Mouse (Mus musculus): ENCODE measurements at regions not wholly inside any gene's neighbourhood (a gene's known extent, or its start where the extent isn't known, plus 50 kb on each side); places are given as distances from the start of the nearest gene placed in this dataset.

DNA sequence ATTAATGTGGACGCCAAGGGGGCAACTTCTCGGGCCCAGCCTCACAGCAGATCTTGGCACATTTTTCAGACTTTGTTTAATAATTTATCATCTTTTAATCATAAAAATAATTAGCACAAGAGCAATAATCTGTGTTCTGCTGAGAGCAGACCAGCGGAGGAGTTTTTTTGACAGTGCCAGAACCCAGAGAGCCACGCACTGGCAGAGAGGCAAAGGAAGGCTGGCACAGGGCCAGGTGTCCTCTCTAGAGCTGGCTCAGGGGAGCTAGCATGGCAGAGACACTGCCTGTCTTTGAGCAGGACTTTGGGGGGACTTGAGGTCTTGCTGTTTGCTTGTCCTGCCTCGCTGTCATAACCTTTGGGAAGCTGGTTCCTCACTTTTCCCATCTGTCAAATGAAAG lies 100.9 kb downstream of the 3100002H09Rik start:
- no peak for TF ChIP-seq POLR2A (IDR thresholded peaks at IDR 0.05; ENCODE audit: insufficient read depth, low read depth, low read length)
- TF ChIP-seq CTCF (IDR thresholded peaks at IDR 0.05; ENCODE audit: insufficient read depth, low read depth, low read length), result no peak
- Histone ChIP-seq H3K4me1 (ENCODE audit: control insufficient read depth, insufficient read depth, low read length) (peaks cover 7% of the 10 kb centered on the region; the same call in 1 of the 2 replicates), H3K4me3 (ENCODE audit: insufficient read depth, low read depth, low read length) (no peak overlapping the region), H3K27ac (ENCODE audit: insufficient read depth, low read depth, low read length) (no peak overlapping the region)
- 62% methylated on average over 5 of the region's 5 CpGs for WGBS

DNA sequence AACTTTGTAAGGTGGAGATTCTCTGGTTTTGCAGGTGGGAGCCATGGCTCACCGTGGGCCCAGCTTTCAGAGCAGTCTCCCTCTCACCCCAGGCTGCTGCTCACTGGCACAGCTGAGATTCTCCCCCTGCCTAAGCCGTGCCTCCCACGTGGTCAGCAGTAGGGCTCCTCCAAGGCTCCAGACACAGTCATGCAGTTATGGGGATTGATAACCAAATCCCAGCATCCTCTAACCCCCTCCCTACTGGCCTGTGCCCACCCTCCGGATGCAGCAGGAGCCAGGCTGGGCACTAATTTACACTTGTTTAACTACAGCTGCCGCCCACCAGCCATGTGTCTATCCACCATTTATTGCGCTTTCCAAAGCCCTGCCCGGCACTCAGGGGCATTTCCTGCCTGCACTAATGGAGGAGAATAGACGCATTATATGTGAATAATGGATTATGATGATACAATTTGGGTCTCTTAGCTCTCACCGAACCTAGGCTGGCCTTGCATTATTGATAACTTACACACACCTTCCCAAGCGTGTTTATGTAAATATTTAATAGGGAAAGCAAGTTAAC lies 104.4 kb downstream of the 3100002H09Rik start:
- H3K4me3 ChIP-seq (ENCODE audit: insufficient read depth, low read depth, low read length), result no peak overlapping the region
- WGBS, result 34% methylated on average over 10 of the region's 10 CpGs
- H3K27ac ChIP-seq (ENCODE audit: insufficient read depth, low read depth, low read length), result no peak overlapping the region
- peaks cover 7% of the 10 kb centered on the region; the same call in 1 of the 2 replicates for H3K4me1 ChIP-seq (ENCODE audit: control insufficient read depth, insufficient read depth, low read length)
- no peak for TF ChIP-seq CTCF (IDR thresholded peaks at IDR 0.05; ENCODE audit: insufficient read depth, low read depth, low read length)
- TF ChIP-seq POLR2A (IDR thresholded peaks at IDR 0.05; ENCODE audit: insufficient read depth, low read depth, low read length), result no peak

DNA sequence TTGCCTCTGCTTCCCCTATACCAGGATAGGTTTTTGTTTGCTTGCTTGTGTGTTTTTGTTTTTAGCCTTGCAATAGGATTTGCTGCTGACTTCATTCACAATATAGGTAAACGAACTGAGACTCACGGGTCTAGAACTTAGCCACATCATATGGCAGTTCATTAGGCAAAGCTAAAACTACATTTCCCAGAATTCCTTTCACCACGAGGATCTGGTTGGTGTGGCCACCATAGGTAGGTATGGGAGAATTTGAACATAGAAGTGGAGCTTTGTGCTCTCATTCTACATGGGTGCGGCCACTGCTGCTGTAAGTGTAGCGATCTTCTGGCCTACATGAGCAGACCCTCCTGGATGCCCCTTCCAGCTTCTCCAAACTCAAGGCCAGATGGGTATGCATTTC lies 108.8 kb downstream of the 3100002H09Rik start:
- Histone ChIP-seq H3K27ac (ENCODE audit: insufficient read depth, low read depth, low read length) (no peak overlapping the region), H3K4me3 (ENCODE audit: insufficient read depth, low read depth, low read length) (no peak overlapping the region), H3K4me1 (ENCODE audit: control insufficient read depth, insufficient read depth, low read length) (0 out of 2 replicates have a peak, but pooled peaks cover 7% of the 10 kb centered on the region)
- TF ChIP-seq CTCF (IDR thresholded peaks at IDR 0.05; ENCODE audit: insufficient read depth, low read depth, low read length), result no peak
- WGBS, result 89% methylated on average over 5 of the region's 5 CpGs

DNA sequence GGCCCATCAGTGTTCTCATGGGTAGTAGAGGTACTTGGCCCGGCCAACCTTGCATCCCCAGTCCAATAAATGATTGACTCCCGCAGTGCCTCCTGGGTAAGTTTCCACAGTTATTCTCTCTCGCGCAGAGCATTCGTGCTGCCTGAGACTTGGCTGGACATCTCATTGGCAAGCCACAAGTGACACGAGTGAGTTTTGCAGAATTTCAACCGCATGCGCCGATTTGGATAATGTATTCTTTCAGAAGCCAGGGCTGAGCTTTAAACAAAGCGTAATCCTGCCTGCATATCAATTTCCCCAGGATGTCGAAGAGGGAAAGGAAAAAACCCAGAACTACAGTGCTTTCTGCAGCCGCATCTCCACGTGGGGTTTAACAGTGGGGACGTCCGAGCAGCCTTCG lies 112.6 kb downstream of the 3100002H09Rik start:
- no peak overlapping the region for H3K4me3 ChIP-seq (ENCODE audit: insufficient read depth, low read depth, low read length)
- TF ChIP-seq POLR2A (IDR thresholded peaks at IDR 0.05; ENCODE audit: insufficient read depth, low read depth, low read length) (no peak), CTCF (IDR thresholded peaks at IDR 0.05; ENCODE audit: insufficient read depth, low read depth, low read length) (no peak)

DNA sequence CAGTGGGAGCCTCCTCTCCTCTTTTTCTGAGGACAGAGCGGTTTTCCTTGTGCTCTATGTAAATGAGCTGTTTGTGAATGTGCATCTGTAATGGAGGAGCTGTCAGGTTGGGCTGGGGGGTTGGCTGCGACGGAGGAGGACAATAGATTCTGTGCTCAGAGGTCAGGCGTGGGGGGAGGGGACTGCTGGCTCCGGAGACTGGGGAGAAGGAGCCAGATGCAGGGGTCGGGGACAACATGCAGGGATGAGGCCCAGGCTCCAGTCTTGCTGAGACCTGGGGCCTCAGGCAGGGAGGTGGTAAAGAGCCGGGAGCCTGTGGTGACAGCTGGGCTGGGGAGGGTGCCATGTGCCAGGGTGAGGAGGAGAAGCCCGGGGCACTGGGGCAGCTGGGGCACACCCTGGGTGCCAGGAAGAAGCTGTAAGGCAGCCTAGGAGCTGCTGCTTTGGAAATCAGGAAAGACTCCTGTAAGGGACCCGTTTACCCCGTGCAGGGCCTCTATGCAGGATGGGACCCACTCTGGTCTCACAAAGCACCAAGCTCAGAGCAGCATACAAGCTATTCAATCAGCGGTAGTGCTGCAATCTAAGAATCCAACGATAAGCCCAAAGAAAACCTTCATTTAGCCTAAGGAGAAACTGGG lies 124.5 kb downstream of the 3100002H09Rik start:
- no peak overlapping the region for H3K4me3 ChIP-seq (ENCODE audit: insufficient read depth, low read depth, low read length)
- H3K4me1 ChIP-seq (ENCODE audit: control insufficient read depth, insufficient read depth, low read length), result peaks cover 7% of the 10 kb centered on the region
- H3K27ac ChIP-seq (ENCODE audit: insufficient read depth, low read depth, low read length), result no peak overlapping the region
- TF ChIP-seq POLR2A (IDR thresholded peaks at IDR 0.05; ENCODE audit: insufficient read depth, low read depth, low read length) (no peak), CTCF (IDR thresholded peaks at IDR 0.05; ENCODE audit: insufficient read depth, low read depth, low read length) (no peak)
- 40% methylated on average over 12 of the region's 12 CpGs for WGBS

More for the DNA sequence above, 112.6 kb downstream of the 3100002H09Rik start:
- WGBS, result 19% methylated on average over 16 of the region's 16 CpGs
- H3K27ac ChIP-seq (ENCODE audit: insufficient read depth, low read depth, low read length), result no peak overlapping the region
- 0 out of 2 replicates have a peak, but pooled peaks cover 3% of the 10 kb centered on the region for H3K4me1 ChIP-seq (ENCODE audit: control insufficient read depth, insufficient read depth, low read length)

DNA sequence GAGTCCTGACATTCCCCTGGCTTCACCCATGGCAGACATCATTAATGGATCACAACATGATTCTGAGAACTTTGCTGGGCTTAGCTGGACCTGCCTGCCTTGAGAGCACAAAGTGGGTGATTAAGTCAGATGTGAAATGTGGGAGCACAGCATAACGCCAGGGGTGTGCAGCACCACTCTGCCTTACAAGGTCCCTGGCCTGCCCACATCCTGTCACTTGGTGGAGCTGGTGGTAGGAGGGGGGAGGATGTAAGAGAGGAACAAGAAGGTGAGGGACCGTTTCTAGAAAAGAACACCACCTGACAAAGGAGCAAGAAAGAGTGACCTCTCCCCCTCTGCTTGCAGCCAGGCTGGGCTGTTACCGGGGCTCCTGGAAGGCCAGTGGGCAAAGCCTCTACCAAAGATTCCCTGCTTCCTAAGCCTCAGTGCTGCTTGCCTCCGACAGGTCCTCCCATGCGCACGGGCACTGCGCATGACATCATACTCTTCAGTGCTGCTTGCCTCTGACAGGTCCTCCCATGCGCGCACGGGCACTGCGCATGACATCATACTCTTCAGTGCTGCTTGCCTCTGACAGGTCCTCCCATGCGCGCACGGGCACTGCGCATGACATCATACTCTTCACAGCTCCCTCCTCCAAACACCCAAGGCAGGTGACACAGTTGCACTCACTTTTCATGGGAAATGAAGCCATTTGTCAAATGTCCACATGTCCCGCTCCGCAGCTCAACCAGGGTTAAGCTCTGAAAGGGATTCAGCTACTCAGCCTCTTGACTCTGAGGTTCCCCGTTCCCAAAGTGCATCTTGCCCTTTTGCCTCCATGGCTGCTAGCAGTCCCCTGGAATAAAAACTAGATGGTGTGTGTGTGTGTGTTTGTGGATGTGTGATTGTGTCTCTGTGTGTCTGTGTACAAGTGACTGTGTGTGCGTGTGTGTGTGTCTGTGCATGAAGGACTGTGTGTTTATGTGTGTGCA lies 125.7 kb downstream of the 3100002H09Rik start:
- Histone ChIP-seq H3K27ac (ENCODE audit: insufficient read depth, low read depth, low read length) (no peak overlapping the region), H3K4me1 (ENCODE audit: control insufficient read depth, insufficient read depth, low read length) (peaks cover 7% of the 10 kb centered on the region), H3K4me3 (ENCODE audit: insufficient read depth, low read depth, low read length) (no peak overlapping the region)
- WGBS, result 57% methylated on average over 19 of the region's 19 CpGs
- no peak for TF ChIP-seq CTCF (IDR thresholded peaks at IDR 0.05; ENCODE audit: insufficient read depth, low read depth, low read length)

DNA sequence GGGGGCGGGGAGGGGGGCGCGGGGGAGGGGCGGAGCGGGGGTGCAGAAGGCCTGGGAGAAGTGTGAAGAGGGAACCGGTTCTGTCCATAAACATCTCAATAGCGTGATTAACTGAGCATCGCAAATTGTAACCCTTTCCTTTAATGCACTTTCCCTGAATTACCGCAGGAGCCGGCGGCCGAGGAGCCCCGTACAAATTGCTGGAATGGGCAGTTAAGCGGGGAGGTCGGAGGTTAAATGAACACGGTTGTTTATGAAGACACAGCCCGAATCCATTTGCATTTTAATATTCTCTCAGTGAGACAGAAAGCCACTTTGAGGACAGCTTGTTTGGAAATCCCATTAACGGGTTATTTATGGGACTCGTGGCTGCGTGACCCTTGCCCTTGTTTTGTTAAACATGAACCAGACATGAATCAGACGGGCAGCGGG lies 132.7 kb downstream of the 3100002H09Rik start:
- Histone ChIP-seq H3K27ac (ENCODE audit: insufficient read depth, low read depth, low read length) (no peak overlapping the region), H3K4me1 (ENCODE audit: control insufficient read depth, insufficient read depth, low read length) (peaks cover 6% of the 10 kb centered on the region), H3K4me3 (ENCODE audit: insufficient read depth, low read depth, low read length) (no peak overlapping the region)
- 33% methylated on average over 17 of the region's 22 CpGs for WGBS
- TF ChIP-seq POLR2A (IDR thresholded peaks at IDR 0.05; ENCODE audit: insufficient read depth, low read depth, low read length) (no peak), CTCF (IDR thresholded peaks at IDR 0.05; ENCODE audit: insufficient read depth, low read depth, low read length) (no peak)

DNA sequence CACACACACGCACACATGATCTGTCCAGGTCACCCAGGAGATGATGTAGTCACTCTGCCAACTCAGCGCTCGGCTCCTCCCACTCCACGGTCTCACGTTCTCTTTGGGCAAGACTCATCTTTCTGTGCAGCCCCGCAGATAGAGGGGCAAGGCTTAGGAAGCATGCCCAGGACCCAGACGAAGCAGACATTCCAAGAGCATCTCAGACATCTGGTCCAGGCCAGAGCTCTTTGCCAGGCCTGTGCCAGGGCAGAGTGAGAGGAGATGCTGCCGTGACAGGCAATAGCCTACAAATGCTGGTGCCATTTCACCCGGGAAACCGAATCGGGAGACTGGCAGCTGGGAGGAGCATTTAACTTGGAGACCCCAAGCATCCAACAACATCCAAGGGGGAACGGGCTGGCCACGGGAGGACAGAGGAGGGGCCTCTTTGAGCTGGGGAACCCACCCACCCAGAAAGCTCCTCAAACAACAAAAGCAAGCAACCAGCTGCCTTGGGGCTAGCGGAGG lies 133.2 kb downstream of the 3100002H09Rik start:
- H3K27ac ChIP-seq (ENCODE audit: insufficient read depth, low read depth, low read length), result no peak overlapping the region
- H3K4me3 ChIP-seq (ENCODE audit: insufficient read depth, low read depth, low read length), result no peak overlapping the region
- TF ChIP-seq CTCF (IDR thresholded peaks at IDR 0.05; ENCODE audit: insufficient read depth, low read depth, low read length) (no peak), POLR2A (IDR thresholded peaks at IDR 0.05; ENCODE audit: insufficient read depth, low read depth, low read length) (no peak)
- WGBS, result 26% methylated on average over 14 of the region's 14 CpGs
- peaks cover 6% of the 10 kb centered on the region for H3K4me1 ChIP-seq (ENCODE audit: control insufficient read depth, insufficient read depth, low read length)

Measured in olfactory bulb, adult 2 months (tissue).